Mouse (Mus musculus): Measurements from ENCODE around the gene Efnb1. TPM values are rescaled to one million over a fixed set of nuclear protein-coding genes. Genes with fewer than 3 reads are reported as not detected.
A peak's percentile ranks its signal among the peaks of the same experiment; 100 is the strongest.

Efnb1 gene
- polyA plus RNA-seq, 1 experiment from 2014 or later, result 36.7 TPM

- Histone ChIP-seq H3K36me3 (ENCODE audit: control insufficient read depth, insufficient read depth, low read length) (no peaks in the 10 kb centered on the region), H3K4me3 (ENCODE audit: low read depth, low read length) (peak overlapping the region; percentile 23), H3K9me3 (ENCODE audit: control insufficient read depth, low read length) (no peaks in the 10 kb centered on the region), H3K4me2 (ENCODE audit: low read depth, low read length) (peak overlapping the region; percentile 51), H3K27me3 (replicated peaks; ENCODE audit: control insufficient read depth, insufficient read depth, low read length) (peaks cover 5% of the 10 kb centered on the region; the same call in 1 of the 2 replicates), H3K9ac (ENCODE audit: low read depth, low read length) (peak overlapping the region; percentile 43; the same call in 1 of the 2 replicates), H3K4me1 (ENCODE audit: control insufficient read depth, insufficient read depth, low read length) (no peaks in the 10 kb centered on the region; the same call in 1 of the 2 replicates), H3K27ac (replicated peaks; ENCODE audit: low read depth, low read length) (peak overlapping the region; percentile 74)
- WGBS, result 47% methylated on average over 4 of the region's 9 CpGs
- no peak for DNase-seq (ENCODE audit: low spot score)
- peak; percentile 44; the same call in 1 of the 2 replicates for ATAC-seq (ENCODE audit: low read depth)
Observed at GRCm38 (mm10) chrX:99198532-99198931, 62.6 kb downstream of the Efnb1 start.

Other genes starting within 250 kb of the Efnb1 start
- 16.8 and 20.1 TPM in 2 replicates for gene Ophn1, start 245.1 kb upstream of the Efnb1 start, polyA plus RNA-seq (2014; fragmentation: Nextera tagmentation; extraction: Ambion mirVana)
- 19.6 and 21.7 TPM in 2 replicates for gene Yipf6, start 199.8 kb upstream of the Efnb1 start, polyA plus RNA-seq (2014; fragmentation: Nextera tagmentation; extraction: Ambion mirVana)
- gene Stard8, start 132.9 kb upstream of the Efnb1 start, polyA plus RNA-seq (2014; fragmentation: Nextera tagmentation; extraction: Ambion mirVana), result 8.9 and 10.6 TPM in 2 replicates